Mouse (Mus musculus) monocyte, adult 2 months (primary cell): Measurements from ENCODE around the gene Zfp950.
"Not testable (repeated sequence)": the region's sequence is repeated elsewhere in the genome, so short reads cannot be mapped to it uniquely, and the experiment has no call there.

Experiments
- DNase-seq, 2 experiments: peaks; one replicate each; pipeline ENCODE4 v3.0.0; 2022; ENCODE audit warnings: low spot score in 2 of 2, low read depth in 1 of 2

Gene Zfp950

GRCm38 (mm10) chr19:61140342-61141206, at the start of gene Zfp950:
Gene Zfp950, minus strand, starts transcription at chr19:61140840.
- DNase-seq: peak; percentile 60 to 64

GRCm38 (mm10) chr19:61183590-61183989, 43.0 kb upstream of the Zfp950 start, which contains the start of gene Gm6020:
Gene Gm6020, plus strand, starts transcription at chr19:61183890.
- not testable (repeated sequence) for DNase-seq

- DNase-seq: no peak
Measured at GRCm38 (mm10) chr19:61175756-61176324, 35.2 kb upstream of the Zfp950 start, which contains the start of gene Gm7102. Gene Gm7102, minus strand, starts transcription at chr19:61176309.

DNA sequence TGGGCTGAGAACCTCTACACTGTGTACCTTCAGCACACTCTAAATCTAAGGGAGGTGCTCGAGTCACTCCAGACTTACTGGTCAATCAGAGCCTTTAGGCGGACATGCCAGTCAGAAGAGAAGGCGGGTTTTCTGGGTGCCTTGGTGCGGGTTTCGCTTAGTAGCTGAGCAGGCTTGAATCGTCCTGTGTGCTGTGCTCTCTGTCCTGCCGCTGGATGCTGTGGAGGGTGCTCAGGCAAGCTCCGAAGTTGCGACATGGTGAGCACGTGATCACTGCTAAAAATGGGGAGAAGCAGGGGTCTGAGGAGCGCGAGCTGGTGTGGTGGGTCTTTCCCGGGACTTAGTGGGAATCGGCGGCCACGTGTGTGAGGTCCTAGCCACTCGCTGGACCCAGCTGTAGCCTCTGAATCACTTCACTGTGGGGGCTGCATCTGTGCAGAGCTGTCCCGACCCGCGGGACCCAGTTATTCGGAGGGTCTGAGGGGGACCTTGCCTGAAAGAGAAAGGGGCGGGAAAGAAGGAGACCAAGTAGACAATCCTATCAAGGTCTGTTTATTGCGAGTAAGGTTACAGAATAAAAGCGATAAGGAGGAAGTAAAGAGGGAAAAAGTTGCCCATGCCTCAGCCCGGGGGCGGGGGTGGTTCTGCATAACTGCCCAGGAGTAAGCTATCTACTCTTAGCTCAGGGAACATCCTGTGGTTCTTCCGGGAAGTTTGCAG, 11.2 kb upstream of the Zfp950 start:
- no peak for DNase-seq

GRCm38 (mm10) chr19:61151372-61151700, 10.7 kb upstream of the Zfp950 start:
- no peak for DNase-seq

DNA sequence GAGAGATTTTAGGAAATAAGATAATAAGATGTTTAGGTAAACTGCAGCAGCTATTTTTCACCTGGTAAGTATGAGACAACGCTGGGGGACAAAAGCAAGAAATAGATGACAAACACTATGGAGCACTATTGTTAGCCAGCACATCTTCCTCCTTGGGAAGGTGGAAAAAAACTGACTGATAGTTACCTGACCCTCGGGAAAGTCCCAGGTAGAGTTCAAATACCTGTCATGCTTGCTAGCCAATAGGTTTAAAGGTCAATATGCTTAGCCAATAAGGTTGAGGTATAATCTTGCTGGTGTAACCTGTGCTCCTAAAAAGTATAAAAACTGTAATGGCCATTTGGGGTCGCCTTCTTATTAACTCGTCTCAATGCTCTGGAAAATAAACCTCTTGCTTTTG, 659 bp upstream of the Zfp950 start:
- no peak for DNase-seq

DNA sequence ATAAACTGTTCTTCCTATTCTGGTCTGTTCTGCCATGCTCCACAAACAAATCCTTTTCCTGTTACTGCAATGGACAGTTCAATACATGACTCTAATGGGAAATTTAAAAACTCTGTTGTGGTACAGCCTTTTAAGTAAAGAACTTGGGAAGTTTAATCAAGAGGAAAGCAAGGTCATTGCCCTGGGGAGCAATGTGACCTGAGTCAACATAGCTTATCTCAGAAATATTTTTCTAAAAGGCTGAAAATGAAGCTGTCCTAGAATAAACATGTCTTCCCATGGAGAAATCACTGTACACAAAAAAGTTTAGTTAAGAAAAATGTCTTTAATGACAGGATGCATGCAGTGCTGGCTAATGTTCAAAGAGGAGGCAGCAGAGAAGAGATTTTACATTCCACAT, 2.0 kb downstream of the Zfp950 start:
- no peak for DNase-seq

DNA sequence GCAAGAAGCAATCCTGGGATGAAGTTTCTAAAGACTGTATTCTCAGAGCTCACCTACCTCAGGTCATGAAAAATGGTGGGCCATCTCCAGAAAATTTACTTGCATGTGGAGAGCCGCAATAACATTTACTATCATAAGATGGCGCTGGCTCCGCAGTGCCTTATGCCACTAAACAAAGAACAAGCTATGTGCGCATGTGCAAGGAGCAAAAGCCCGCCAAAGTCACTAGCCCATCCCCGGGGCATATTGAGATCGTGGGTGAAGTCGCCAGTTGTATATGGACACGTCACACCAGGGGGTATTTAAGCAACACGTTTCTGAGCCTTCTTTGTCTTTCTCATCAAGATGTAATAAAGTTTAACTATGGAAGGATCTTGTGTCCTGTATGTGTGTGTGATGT, 9.5 kb downstream of the Zfp950 start:
- no peak for DNase-seq

GRCm38 (mm10) chr19:61110184-61110583, 30.5 kb downstream of the Zfp950 start:
- DNase-seq: no peak

DNA sequence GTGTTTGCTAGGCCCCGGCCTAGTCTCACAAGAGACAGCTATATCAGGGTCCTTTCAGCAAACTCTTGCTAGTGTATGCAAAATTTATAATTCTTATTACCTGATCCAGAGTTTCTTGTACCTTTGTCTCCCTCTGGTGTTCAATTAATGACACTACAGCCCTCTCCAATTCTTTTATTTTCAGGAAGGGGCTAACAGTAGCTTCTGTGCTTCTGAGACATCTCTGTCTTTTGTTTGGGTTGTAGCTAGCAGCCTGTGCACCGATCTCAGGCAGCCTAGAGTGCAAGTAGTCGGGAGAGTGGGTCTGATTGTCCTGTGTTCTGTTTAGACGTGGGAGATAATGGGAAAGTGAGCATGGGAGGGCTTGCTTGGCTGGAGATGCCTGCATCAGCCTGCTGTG, 42.9 kb downstream of the Zfp950 start:
- DNase-seq: no peak

DNA sequence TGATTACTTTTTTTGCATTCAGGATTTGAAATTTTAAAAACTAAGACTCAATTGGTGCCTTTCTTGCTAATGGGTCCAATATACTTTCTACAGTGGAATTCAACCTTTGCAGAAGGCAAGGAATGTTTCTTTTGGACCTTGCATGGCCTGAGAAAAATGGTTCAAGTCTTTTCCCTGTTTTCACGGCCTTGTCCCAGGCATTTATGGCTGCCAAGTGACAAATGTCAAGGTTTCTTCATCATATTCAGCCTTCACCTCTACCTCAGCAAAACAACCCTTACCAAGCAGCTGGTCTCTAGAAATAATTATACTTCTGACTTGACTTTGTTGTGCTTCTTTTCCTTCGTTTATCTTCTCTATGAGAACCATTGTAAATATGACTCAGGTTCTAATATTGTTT, 43.9 kb downstream of the Zfp950 start:
- no peak for DNase-seq

- DNase-seq: no peak
Measured at GRCm38 (mm10) chr19:61090541-61090940, 50.1 kb downstream of the Zfp950 start.

GRCm38 (mm10) chr19:61089001-61089400, 51.6 kb downstream of the Zfp950 start:
- no peak for DNase-seq

GRCm38 (mm10) chr19:61087781-61088180, 52.9 kb downstream of the Zfp950 start:
- DNase-seq: no peak

- DNase-seq: no peak
Measured at GRCm38 (mm10) chr19:61085217-61085616, 55.4 kb downstream of the Zfp950 start.

- peak; percentile 64 to 86 for DNase-seq
Measured at GRCm38 (mm10) chr19:61084149-61084940, 56.3 kb downstream of the Zfp950 start.

GRCm38 (mm10) chr19:61083006-61083405, 57.6 kb downstream of the Zfp950 start:
- no peak for DNase-seq

GRCm38 (mm10) chr19:61080251-61080749, 60.3 kb downstream of the Zfp950 start:
- peak; percentile 30 to 31 for DNase-seq

- no peak for DNase-seq
Measured at GRCm38 (mm10) chr19:61078622-61079021, 62.0 kb downstream of the Zfp950 start.

GRCm38 (mm10) chr19:61065011-61065410, 75.6 kb downstream of the Zfp950 start:
- DNase-seq: no peak

GRCm38 (mm10) chr19:61064386-61064785, 76.3 kb downstream of the Zfp950 start:
- DNase-seq: no peak
